Mouse (Mus musculus) mesoderm, embryonic 11.5 days (tissue): ENCODE measurements around the gene Dlg2.

Source experiments
- DNase-seq: peaks from one replicate; pipeline ENCODE4 v3.0.0-alpha.2; 2012; ENCODE audit warnings: low read depth, low spot score

Dlg2 gene

DNA sequence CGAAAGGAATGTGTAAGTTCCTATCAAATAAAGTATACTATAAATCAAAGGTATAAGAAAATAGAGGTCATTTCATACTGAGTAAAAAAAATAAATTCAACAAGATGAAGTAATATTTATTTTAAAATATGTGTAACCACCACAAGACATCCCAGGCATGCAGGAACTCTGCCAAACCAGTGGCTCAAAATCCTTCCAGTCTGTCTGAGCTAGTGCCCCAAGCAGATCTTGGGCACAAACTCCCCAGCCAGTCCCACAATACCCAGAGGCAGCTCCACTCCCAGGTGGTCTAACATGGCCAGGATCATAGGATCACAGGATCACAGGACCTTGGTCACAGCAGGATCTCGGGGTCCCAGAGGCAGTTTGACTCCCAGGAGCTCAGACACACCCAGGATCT is 1977.7 kb downstream of the Dlg2 start:
- no peak for DNase-seq

DNA sequence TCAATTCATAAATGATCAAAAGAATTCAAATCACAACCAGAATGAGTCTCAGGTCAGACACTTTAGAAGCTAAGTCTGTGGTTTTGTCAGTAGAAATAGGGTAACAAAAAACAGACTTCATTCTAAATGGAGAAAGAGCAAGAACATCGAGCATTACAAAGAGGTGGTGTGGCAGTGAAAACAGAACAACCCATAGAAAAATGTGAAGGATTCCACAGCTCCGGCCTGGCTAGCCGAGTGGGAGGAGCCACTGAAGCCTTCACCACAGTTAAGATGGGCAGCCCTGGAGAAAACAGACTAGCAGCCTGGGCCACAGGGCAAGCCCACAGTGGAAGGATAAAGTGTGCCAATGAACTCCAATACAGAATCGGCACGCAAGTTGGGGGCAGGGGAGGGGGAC is 1979.5 kb downstream of the Dlg2 start:
- DNase-seq, result no peak

DNA sequence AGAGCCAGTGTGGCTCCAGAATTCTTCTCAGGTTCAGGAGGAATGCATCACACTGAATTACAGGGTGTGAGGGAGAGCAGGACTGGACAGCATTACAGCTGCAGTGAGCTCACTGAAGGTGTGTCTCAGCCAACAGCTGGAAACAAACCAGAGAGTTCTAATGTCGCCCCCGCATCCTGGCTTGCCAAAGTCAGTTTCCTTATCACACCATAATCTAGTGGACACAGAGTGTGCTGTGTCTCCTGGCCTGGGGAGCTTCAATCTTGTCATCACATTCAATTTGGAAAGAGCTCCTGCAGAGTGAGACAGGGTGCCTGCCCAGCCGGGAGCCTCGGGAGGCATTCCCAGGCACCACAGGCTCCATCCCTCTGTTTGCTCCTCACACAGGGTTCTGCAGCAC is 1981.3 kb downstream of the Dlg2 start:
- DNase-seq, result no peak

DNA sequence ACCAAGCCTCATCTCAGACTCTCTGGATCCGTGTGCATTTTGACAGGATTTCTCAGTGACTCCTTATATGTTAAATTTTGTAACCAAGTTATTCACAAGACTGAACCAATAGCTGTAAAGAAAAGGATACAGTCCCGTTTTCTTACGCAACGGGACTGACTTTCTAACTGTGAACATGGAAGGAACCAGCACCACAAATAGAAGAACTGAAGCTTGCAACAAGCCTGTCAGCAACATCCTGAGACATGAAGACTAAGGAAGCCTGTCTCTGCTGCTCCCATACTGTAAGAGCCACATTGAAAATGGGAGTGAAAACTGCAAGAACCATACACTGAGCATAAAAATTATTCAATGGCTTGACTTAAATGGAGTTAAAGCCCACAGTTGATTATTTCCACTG is 1981.8 kb downstream of the Dlg2 start:
- DNase-seq, result no peak

DNA sequence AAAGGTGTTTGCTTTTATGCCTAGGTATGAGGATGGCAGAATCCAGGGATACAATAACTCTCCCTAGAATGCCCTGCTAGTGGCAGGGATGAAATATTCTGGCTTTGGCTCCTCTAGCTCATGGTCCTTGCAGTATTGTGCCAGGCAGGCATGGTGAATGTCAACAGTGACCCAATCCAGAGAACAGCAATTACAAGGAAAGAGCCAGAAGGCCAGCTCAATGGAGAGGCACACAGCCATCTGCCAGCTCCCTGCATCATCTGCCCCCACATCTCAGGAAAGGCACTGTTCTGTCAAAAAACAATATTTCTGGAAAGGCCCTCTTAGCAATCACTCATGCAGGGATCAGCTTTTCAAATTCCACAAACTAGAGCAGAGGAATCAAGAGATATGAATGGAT is 1984.1 kb downstream of the Dlg2 start:
- no peak for DNase-seq

DNA sequence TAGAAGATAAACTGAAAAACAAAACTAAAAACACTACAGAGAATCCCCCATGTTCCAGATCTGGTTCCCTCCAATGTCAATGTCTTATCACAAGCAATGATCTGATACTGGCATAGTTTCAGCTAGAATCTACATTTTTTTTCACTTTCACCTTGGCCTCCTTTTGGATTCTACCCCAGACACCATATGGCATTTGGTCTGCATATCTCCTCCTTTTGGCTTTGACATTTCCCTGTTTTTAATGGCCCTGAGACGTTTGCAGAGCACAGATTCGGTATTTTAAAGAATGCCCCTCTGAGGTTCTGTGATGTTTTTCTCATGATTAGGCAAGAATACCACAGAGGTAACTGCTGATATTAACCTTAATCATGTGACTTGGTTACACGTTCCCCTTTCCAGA is 1984.8 kb downstream of the Dlg2 start:
- no peak for DNase-seq

DNA sequence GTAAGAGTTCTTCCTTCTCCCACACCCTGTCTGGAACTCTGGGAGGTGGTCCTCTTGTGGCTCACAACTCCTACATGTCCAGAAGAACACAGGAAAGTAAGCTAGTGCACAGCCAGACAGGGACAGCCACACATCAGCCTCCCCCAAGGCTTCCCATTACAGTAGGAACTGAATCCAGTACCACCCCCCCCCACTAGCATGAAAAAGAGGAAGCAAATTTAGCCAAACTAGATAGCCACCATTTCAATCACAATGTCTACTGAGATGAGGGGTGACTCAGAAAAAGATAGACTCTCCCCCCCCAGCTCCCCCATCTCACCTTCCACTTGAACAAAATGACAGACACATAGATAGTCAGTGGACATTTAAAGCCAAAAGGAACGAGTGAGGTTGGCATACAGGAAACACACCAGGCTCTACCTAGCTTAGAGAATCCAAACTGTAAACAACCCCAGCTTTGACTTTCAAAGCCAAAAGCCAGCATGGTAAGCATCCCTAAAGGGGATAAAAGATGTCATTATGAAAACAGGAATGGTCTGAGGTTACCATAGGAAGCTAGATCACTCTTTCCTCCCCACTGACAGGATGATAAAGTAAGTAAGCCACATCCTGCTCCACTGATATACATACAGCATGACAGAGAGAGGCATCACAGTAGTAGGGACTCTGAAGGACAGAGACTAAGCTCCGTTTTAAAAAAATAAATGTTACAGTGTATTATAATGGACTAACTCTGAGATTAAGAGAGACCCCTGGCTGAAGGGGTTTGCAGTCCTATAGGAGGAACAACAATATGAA is 1986.8 kb downstream of the Dlg2 start:
- DNase-seq, result no peak

DNA sequence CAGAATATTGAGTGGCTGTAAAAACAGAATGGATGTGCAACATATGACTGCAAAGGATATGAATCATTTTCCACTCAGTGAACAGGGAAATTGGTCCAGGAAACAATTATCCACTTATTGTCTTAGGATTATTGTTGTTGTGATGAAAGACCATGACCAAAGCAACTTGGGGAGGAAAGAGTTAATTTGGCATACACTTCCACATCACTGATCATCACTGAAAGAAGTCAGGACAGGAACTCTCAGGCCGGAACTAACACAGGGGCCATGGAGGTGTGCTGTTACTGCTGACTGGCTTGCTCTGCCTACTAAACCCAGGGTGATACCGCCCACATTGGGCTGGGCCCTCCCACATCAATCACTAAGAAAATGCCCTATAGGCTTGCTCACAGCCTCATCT is 1987.8 kb downstream of the Dlg2 start:
- no peak for DNase-seq

DNA sequence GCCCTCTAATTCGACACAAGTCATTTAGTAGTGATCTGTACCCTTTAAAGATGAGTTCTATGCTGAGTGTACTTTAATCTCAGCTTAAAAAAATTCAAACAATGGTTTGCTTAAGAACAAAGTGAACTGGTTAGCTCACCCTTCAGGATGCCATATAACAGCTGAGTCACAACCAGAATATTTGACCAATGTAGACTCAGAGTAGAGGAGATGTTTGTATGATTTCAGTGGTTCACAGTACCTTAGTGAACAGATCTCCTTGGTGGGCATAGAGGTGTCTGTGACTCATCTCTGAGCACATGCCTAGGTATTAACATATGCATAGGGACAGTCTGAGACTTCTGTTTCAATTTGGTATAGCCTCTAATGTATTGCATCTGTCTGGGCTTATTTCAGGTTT is 2002.7 kb downstream of the Dlg2 start:
- DNase-seq, result no peak

DNA sequence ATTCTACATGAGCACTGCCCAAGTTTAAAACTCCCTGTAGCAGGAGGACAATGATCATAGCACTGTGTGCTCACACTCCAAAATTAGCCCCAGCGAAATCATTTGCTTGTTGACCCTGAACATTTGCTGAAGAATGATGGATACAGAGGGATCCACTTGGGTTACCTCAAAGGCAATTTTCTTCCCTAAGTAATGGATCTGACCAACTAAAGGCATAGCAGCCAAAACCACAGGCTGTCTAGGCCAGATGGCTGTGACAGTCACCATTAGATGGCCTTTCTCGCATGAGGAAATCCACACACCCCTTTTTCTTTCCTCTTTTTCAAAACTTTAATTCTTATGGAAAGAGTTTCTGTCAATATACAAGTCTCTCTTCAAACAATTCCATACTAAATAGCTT is 2003.3 kb downstream of the Dlg2 start:
- DNase-seq, result no peak

DNA sequence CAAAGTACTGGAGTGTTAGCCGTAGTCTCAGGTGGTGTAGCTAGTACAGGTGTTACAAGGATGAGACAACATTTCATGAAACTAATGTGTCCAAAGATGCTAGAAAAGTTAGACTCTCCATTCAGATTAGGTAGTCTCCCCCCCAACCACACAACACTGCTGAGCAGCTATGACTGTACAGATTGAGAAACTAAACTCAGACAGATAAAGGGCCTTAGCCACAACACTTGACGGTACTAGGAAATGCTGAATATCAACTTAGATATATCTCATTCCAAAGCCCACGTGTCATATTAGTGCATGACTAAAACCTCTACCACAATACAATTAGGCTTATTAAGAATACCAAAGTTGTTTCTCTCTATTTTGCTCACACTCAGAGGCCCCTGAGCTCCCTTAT is 2006.9 kb downstream of the Dlg2 start:
- DNase-seq, result no peak

DNA sequence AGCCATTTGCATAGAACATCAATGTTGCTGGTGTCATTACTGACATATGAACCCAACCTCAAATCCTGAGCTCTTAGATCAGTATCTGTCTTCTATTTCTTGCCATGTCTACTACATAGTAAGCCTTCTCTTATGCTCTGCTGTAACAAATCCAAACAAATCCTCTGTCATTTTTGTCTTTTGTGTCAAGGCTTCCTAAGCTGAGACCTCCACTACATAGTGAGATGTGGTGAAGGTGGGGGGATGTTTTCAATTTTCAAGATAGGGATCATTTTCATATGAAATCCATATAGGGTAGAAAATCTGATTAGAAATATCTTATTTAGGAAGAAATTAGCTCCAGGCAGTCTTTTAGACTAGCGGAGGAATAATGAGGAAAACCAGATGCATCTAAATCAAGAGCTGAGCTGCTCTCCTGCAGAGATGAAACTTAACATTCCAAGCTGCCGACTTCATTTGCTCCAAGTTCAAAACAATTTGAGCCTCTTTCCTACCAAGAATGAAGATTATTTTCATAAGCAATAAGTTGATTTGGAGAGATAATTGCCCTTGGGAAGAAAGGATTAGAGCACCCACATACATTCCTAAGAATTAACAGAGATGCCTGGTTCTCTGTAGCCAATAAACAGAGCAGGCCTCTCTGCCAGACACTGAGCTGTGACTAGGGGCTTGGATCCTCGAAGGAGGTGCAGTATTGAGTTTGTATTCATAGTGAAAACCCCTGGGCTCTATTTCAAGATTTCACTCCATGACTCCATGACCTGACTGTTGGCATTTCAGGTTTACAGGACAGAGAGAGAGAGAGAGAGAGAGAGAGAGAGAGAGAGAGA is 2009.6 kb downstream of the Dlg2 start:
- no peak for DNase-seq

DNA sequence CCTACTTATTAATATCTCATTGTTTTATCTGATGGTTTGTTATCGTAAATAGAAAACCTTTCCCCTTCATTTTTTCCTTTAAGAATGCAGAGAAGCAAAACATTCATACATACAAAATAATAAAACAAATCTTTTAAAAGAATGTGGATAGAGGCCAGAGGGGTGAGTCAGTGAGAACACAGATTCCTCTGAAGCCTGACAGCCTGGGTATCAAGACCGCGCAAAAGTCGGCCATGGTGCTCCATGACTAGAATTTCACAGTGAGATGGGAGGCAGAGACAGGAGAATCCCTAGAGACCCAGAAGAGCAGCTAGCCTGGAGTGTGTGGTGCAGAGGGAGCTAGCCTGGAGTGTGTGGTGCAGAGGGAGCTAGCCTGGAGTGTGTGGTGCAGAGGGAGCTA is 2010.4 kb downstream of the Dlg2 start:
- no peak for DNase-seq

DNA sequence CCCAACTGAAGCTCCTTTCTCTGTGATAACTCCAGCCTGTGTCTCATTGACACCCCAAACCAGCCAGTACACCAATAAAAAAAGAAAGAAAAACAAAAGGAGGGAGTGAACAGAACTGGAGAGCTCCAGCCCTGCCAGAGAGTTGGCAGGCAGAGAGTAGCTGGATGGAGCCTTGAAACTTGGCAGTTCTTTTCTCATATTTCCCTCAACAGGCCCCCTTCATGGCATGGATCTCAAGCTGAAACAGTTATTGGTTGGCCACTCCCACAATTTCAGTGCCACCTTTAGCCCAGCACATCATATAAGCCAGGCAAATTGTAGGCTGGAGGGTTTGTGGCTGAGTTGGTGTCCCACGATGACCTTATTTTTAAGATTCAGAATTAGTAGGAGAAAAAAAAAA is 2015.8 kb downstream of the Dlg2 start:
- no peak for DNase-seq

DNA sequence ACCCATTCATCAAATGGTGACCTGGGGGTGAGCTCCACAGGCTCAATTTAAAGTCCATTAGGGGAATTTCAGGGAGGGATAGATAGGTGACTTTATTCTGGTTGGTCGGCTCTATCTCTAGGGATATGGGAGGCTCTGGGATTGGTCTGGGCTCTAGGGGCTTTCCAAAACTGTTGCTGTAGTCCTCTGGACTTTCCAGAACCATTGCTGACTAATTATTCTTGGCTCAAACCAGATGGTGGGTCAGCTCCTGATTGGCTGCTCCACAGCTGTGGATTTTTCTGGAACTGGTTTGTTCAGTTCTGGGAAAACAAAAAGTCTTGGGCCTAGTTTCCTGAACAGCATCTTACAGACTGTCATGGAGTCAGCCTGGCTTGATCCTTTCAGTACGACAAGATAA is 2017.0 kb downstream of the Dlg2 start:
- DNase-seq, result no peak
